Mouse (Mus musculus): ENCODE results near the gene Gca. TPM values are rescaled to one million over a fixed set of nuclear protein-coding genes. Genes with fewer than 3 reads are reported as not detected.
A peak's percentile ranks its signal among the peaks of the same experiment; 100 is the strongest.

Gene Gca
- polyA plus RNA-seq, 1 experiment from 2014 or later, result 3.1 TPM

GRCm38 (mm10) chr2:62656072-62656471, 8.0 kb upstream of the Gca start:
- 70% methylated on average over 1 of the region's 1 CpGs for WGBS
- no peaks in the 10 kb centered on the region for H3K27me3 ChIP-seq (replicated peaks; ENCODE audit: control insufficient read depth, insufficient read depth, low read length)
- no peak overlapping the region for H3K27ac ChIP-seq (ENCODE audit: low read depth, low read length)
- no peak overlapping the region for H3K4me3 ChIP-seq (ENCODE audit: low read depth, low read length)
- no peak overlapping the region for H3K4me2 ChIP-seq
- no peak overlapping the region for H3K9ac ChIP-seq (ENCODE audit: low read depth, low read length)
- no peaks in the 10 kb centered on the region for H3K4me1 ChIP-seq (replicated peaks; ENCODE audit: control insufficient read depth, insufficient read depth, low read length)
- H3K36me3 ChIP-seq (ENCODE audit: control insufficient read depth, insufficient read depth, low read length), result no peaks in the 10 kb centered on the region
- ATAC-seq (replicated peaks; ENCODE audit: low FRiP score), result no peak
- H3K9me3 ChIP-seq (ENCODE audit: control insufficient read depth, low read length), result no peaks in the 10 kb centered on the region
- no peak for DNase-seq (ENCODE audit: low spot score)

GRCm38 (mm10) chr2:62660565-62660964, 3.5 kb upstream of the Gca start:
- no peak for ATAC-seq (replicated peaks; ENCODE audit: low FRiP score)

GRCm38 (mm10) chr2:62662560-62662959, 1.5 kb upstream of the Gca start:
- Histone ChIP-seq H3K4me2 (no peak overlapping the region), H3K27ac (ENCODE audit: low read depth, low read length) (no peak overlapping the region), H3K4me3 (ENCODE audit: low read depth, low read length) (no peak overlapping the region), H3K9me3 (ENCODE audit: control insufficient read depth, low read length) (no peaks in the 10 kb centered on the region), H3K36me3 (ENCODE audit: control insufficient read depth, insufficient read depth, low read length) (no peaks in the 10 kb centered on the region), H3K27me3 (replicated peaks; ENCODE audit: control insufficient read depth, insufficient read depth, low read length) (no peaks in the 10 kb centered on the region), H3K4me1 (replicated peaks; ENCODE audit: control insufficient read depth, insufficient read depth, low read length) (no peaks in the 10 kb centered on the region), H3K9ac (ENCODE audit: low read depth, low read length) (no peak overlapping the region)
- WGBS, result 81% methylated on average over 3 of the region's 3 CpGs
- ATAC-seq (replicated peaks; ENCODE audit: low FRiP score) (no peak), DNase-seq (ENCODE audit: low spot score) (no peak)

More at GRCm38 (mm10) chr2:62660565-62660964, 3.5 kb upstream of the Gca start:
- Histone ChIP-seq H3K4me2 (no peak overlapping the region), H3K36me3 (ENCODE audit: control insufficient read depth, insufficient read depth, low read length) (no peaks in the 10 kb centered on the region), H3K4me1 (replicated peaks; ENCODE audit: control insufficient read depth, insufficient read depth, low read length) (no peaks in the 10 kb centered on the region), H3K9ac (ENCODE audit: low read depth, low read length) (no peak overlapping the region), H3K4me3 (ENCODE audit: low read depth, low read length) (no peak overlapping the region), H3K27ac (ENCODE audit: low read depth, low read length) (no peak overlapping the region), H3K9me3 (ENCODE audit: control insufficient read depth, low read length) (no peaks in the 10 kb centered on the region), H3K27me3 (replicated peaks; ENCODE audit: control insufficient read depth, insufficient read depth, low read length) (no peaks in the 10 kb centered on the region)
- DNase-seq (ENCODE audit: low spot score), result no peak
- WGBS, result 51% methylated on average over 6 of the region's 6 CpGs

- H3K36me3 ChIP-seq (ENCODE audit: control insufficient read depth, insufficient read depth, low read length), result no peaks in the 10 kb centered on the region
- no peak for DNase-seq (ENCODE audit: low spot score)
- peak overlapping the region; percentile 95; the same call in 1 of the 2 replicates for H3K4me2 ChIP-seq
- H3K9me3 ChIP-seq (ENCODE audit: control insufficient read depth, low read length), result no peaks in the 10 kb centered on the region
- no peak for ATAC-seq (replicated peaks; ENCODE audit: low FRiP score)
- H3K9ac ChIP-seq (ENCODE audit: low read depth, low read length), result no peak overlapping the region
- H3K27ac ChIP-seq (ENCODE audit: low read depth, low read length), result no peak overlapping the region
- peak overlapping the region; percentile 66; the same call in 1 of the 2 replicates for H3K4me3 ChIP-seq (ENCODE audit: low read depth, low read length)
- no peaks in the 10 kb centered on the region for H3K27me3 ChIP-seq (replicated peaks; ENCODE audit: control insufficient read depth, insufficient read depth, low read length)
- no peaks in the 10 kb centered on the region for H3K4me1 ChIP-seq (replicated peaks; ENCODE audit: control insufficient read depth, insufficient read depth, low read length)
- 64% methylated on average over 7 of the region's 7 CpGs for WGBS
These were observed 754 bp downstream of the Gca start for GRCm38 (mm10) chr2:62664839-62665238.

GRCm38 (mm10) chr2:62665536-62665935, 1.5 kb downstream of the Gca start:
- no peak overlapping the region for H3K27ac ChIP-seq (ENCODE audit: low read depth, low read length)
- H3K4me3 ChIP-seq (ENCODE audit: low read depth, low read length), result no peak overlapping the region
- no peaks in the 10 kb centered on the region for H3K4me1 ChIP-seq (replicated peaks; ENCODE audit: control insufficient read depth, insufficient read depth, low read length)
- ATAC-seq (replicated peaks; ENCODE audit: low FRiP score) (no peak), DNase-seq (ENCODE audit: low spot score) (no peak)
- H3K9me3 ChIP-seq (ENCODE audit: control insufficient read depth, low read length), result no peaks in the 10 kb centered on the region
- H3K36me3 ChIP-seq (ENCODE audit: control insufficient read depth, insufficient read depth, low read length), result no peaks in the 10 kb centered on the region
- no peak overlapping the region for H3K9ac ChIP-seq (ENCODE audit: low read depth, low read length)
- H3K4me2 ChIP-seq, result no peak overlapping the region
- no peaks in the 10 kb centered on the region for H3K27me3 ChIP-seq (replicated peaks; ENCODE audit: control insufficient read depth, insufficient read depth, low read length)
- 55% methylated on average over 1 of the region's 1 CpGs for WGBS

GRCm38 (mm10) chr2:62669848-62670247, 5.8 kb downstream of the Gca start:
- Histone ChIP-seq H3K27me3 (replicated peaks; ENCODE audit: control insufficient read depth, insufficient read depth, low read length) (no peaks in the 10 kb centered on the region), H3K9me3 (ENCODE audit: control insufficient read depth, low read length) (no peaks in the 10 kb centered on the region), H3K27ac (ENCODE audit: low read depth, low read length) (no peak overlapping the region), H3K9ac (ENCODE audit: low read depth, low read length) (no peak overlapping the region), H3K4me1 (replicated peaks; ENCODE audit: control insufficient read depth, insufficient read depth, low read length) (no peaks in the 10 kb centered on the region), H3K4me2 (no peak overlapping the region), H3K36me3 (ENCODE audit: control insufficient read depth, insufficient read depth, low read length) (no peaks in the 10 kb centered on the region), H3K4me3 (ENCODE audit: low read depth, low read length) (no peak overlapping the region)
- WGBS, result 83% methylated on average over 3 of the region's 3 CpGs
- no peak for DNase-seq (ENCODE audit: low spot score)
- no peak for ATAC-seq (replicated peaks; ENCODE audit: low FRiP score)

GRCm38 (mm10) chr2:62670301-62670700, 6.2 kb downstream of the Gca start:
- Histone ChIP-seq H3K9me3 (ENCODE audit: control insufficient read depth, low read length) (no peaks in the 10 kb centered on the region), H3K27ac (ENCODE audit: low read depth, low read length) (no peak overlapping the region), H3K4me1 (replicated peaks; ENCODE audit: control insufficient read depth, insufficient read depth, low read length) (no peaks in the 10 kb centered on the region), H3K36me3 (ENCODE audit: control insufficient read depth, insufficient read depth, low read length) (no peaks in the 10 kb centered on the region), H3K27me3 (replicated peaks; ENCODE audit: control insufficient read depth, insufficient read depth, low read length) (no peaks in the 10 kb centered on the region), H3K9ac (ENCODE audit: low read depth, low read length) (no peak overlapping the region), H3K4me3 (ENCODE audit: low read depth, low read length) (no peak overlapping the region), H3K4me2 (no peak overlapping the region)
- 83% methylated on average over 5 of the region's 5 CpGs for WGBS
- ATAC-seq (replicated peaks; ENCODE audit: low FRiP score) (no peak), DNase-seq (ENCODE audit: low spot score) (no peak)

GRCm38 (mm10) chr2:62670767-62671166, 6.7 kb downstream of the Gca start:
- no peak overlapping the region for H3K27ac ChIP-seq (ENCODE audit: low read depth, low read length)
- no peak overlapping the region for H3K4me3 ChIP-seq (ENCODE audit: low read depth, low read length)
- no peak overlapping the region for H3K4me2 ChIP-seq
- H3K9ac ChIP-seq (ENCODE audit: low read depth, low read length), result no peak overlapping the region
- no peaks in the 10 kb centered on the region for H3K9me3 ChIP-seq (ENCODE audit: control insufficient read depth, low read length)
- no peaks in the 10 kb centered on the region for H3K36me3 ChIP-seq (ENCODE audit: control insufficient read depth, insufficient read depth, low read length)
- WGBS, result 62% methylated on average over 4 of the region's 4 CpGs
- no peaks in the 10 kb centered on the region for H3K4me1 ChIP-seq (replicated peaks; ENCODE audit: control insufficient read depth, insufficient read depth, low read length)
- no peak for DNase-seq (ENCODE audit: low spot score)
- no peak for ATAC-seq (replicated peaks; ENCODE audit: low FRiP score)
- H3K27me3 ChIP-seq (replicated peaks; ENCODE audit: control insufficient read depth, insufficient read depth, low read length), result no peaks in the 10 kb centered on the region

- DNase-seq (ENCODE audit: low spot score) (no peak), ATAC-seq (replicated peaks; ENCODE audit: low FRiP score) (no peak)
These were observed 8.7 kb downstream of the Gca start for GRCm38 (mm10) chr2:62672788-62673187.

More at GRCm38 (mm10) chr2:62672788-62673187, 8.7 kb downstream of the Gca start:
- no peaks in the 10 kb centered on the region for H3K4me1 ChIP-seq (replicated peaks; ENCODE audit: control insufficient read depth, insufficient read depth, low read length)
- no peak overlapping the region for H3K9ac ChIP-seq (ENCODE audit: low read depth, low read length)
- H3K36me3 ChIP-seq (ENCODE audit: control insufficient read depth, insufficient read depth, low read length), result no peaks in the 10 kb centered on the region
- H3K9me3 ChIP-seq (ENCODE audit: control insufficient read depth, low read length), result no peaks in the 10 kb centered on the region
- H3K27ac ChIP-seq (ENCODE audit: low read depth, low read length), result no peak overlapping the region
- 74% methylated on average over 5 of the region's 5 CpGs for WGBS
- H3K4me2 ChIP-seq, result no peak overlapping the region
- H3K27me3 ChIP-seq (replicated peaks; ENCODE audit: control insufficient read depth, insufficient read depth, low read length), result no peaks in the 10 kb centered on the region
- H3K4me3 ChIP-seq (ENCODE audit: low read depth, low read length), result no peak overlapping the region
